Mouse (Mus musculus) small intestine, adult 2 months (tissue): ENCODE results near the gene Kdm5c.

ENCODE experiments used
- CTCF ChIP-seq: fragments of 200-500 bp; IDR thresholded peaks from 2 replicates; pipeline ENCODE4 v1.5.1; 2012; ENCODE audit warnings: low read depth, mild to moderate bottlenecking, control low read depth, inconsistent platforms, low read length, moderate library complexity, mixed read lengths; ENCODE audit not compliant: insufficient replicate concordance, insufficient read length; ENCODE audit errors: extremely low read depth
- POLR2A ChIP-seq: fragments of 200-500 bp; IDR thresholded peaks from 2 replicates; pipeline ENCODE4 v1.6.1; 2012; ENCODE audit warnings: low read depth, mild to moderate bottlenecking, control low read depth, inconsistent platforms, low read length, moderate library complexity

- TF ChIP-seq CTCF (no peak), POLR2A (no peak)
These were observed 90.8 kb downstream of the Kdm5c start for GRCm38 (mm10) chrX:152323584-152323983.
